Mouse (Mus musculus) liver, embryonic 14.5 days (tissue): Measurements from ENCODE around the gene Lin52. TPM values are rescaled to one million over a fixed set of nuclear protein-coding genes. Genes with fewer than 3 reads are reported as not detected.

Experiments
- ATAC-seq: fragments of 200-750 bp; cut with Nextera tagmentation; 2 replicates; pipeline ENCODE4 v1.8.0; 2017; ENCODE audit warnings: moderate number of reproducible peaks, mild to moderate bottlenecking, moderate library complexity; ENCODE audit not compliant: insufficient read depth
- DNase-seq, 3 experiments: peaks; one replicate each; pipeline ENCODE4 v3.0.0-alpha.2; 2012 to 2013; ENCODE audit warnings: low read depth in 3 of 3, low spot score in 3 of 3
- H3K27ac ChIP-seq: fragments of 300-500 bp; sonication (generic); 2 replicates; pipeline ENCODE4 v1.5.1; 2014; ENCODE audit warnings: moderate library complexity, mild to moderate bottlenecking, control low read depth, inconsistent platforms
- H3K27me3 ChIP-seq: fragments of 300-500 bp; sonication (generic); 2 replicates; pipeline ENCODE4 v1.6.1; 2014; ENCODE audit warnings: mild to moderate bottlenecking, low read length, moderate library complexity; ENCODE audit not compliant: control insufficient read depth, insufficient read depth
- H3K36me3 ChIP-seq: fragments of 300-500 bp; sonication (generic); replicated peaks from 2 replicates; pipeline ENCODE4 v1.6.1; 2014; ENCODE audit warnings: low read depth; ENCODE audit not compliant: control insufficient read depth, insufficient read depth
- H3K4me1 ChIP-seq, 2 experiments: fragments of 200-500 bp in 1 of 2; fragments of 300-500 bp in 1 of 2; sonication (generic) in 1 of 2; replicated peaks; 2 replicates each; pipeline ENCODE4 v1.6.1; 2012 to 2014; ENCODE audit warnings: antibody characterized with exemption in 1 of 2, inconsistent platforms in 1 of 2, low read length in 1 of 2; ENCODE audit not compliant: control insufficient read depth in 2 of 2, insufficient read depth in 2 of 2
- H3K4me2 ChIP-seq: fragments of 300-500 bp; sonication (generic); 2 replicates; pipeline ENCODE4 v1.6.1; 2014; ENCODE audit warnings: low read depth, mild to moderate bottlenecking, control low read depth, moderate library complexity
- H3K4me3 ChIP-seq, 2 experiments: fragments of 200-500 bp in 1 of 2; fragments of 300-500 bp in 1 of 2; sonication (generic) in 1 of 2; 2 replicates each; pipeline ENCODE4 v1.5.1; 2012 to 2014; ENCODE audit warnings: low read depth in 2 of 2, low read length in 2 of 2, mild to moderate bottlenecking in 2 of 2, control low read depth in 1 of 2, inconsistent platforms in 1 of 2, moderate library complexity in 1 of 2; ENCODE audit not compliant: insufficient read depth in 1 of 2
- H3K9ac ChIP-seq: fragments of 300-500 bp; sonication (generic); replicated peaks from 2 replicates; pipeline ENCODE4 v1.6.1; 2014; ENCODE audit warnings: mild to moderate bottlenecking, control low read depth, moderate library complexity
- H3K9me3 ChIP-seq: fragments of 300-500 bp; sonication (generic); 2 replicates; pipeline ENCODE4 v1.6.1; 2016; ENCODE audit warnings: low read length, mixed read lengths; ENCODE audit not compliant: control insufficient read depth
- CTCF ChIP-seq: IDR thresholded peaks from 2 replicates; pipeline ENCODE4 v1.5.1; 2016; ENCODE audit warnings: antibody characterized with exemption, low read depth, control low read depth
- EP300 ChIP-seq: IDR thresholded peaks from 2 replicates; pipeline ENCODE4 v1.6.1; 2016; ENCODE audit warnings: antibody characterized with exemption, low read depth
- WGBS: fragments of 180-500 bp; shearing (Covaris S2); extraction: QIAGEN DNeasy Blood & Tissue Kit; methylation state at CpG from one replicate; pipeline ENCODE4 v1.1.7; 2014; ENCODE audit not compliant: insufficient replicate concordance; 5-methylcytosine and 5-hydroxymethylcytosine counted together
- polyA plus RNA-seq, 2 experiments: library from polyadenylated mRNA; depleted of rRNA in 1 of 2; stranded (reverse) in 1 of 2; unstranded in 1 of 2; fragments of >200 nt; fragmentation: Nextera tagmentation in 1 of 2; extraction: Ambion mirVana in 1 of 2; gene quantifications; 2 replicates each; pipeline versions ENCODE4 v1.2.1 to v1.2.3; 2012 to 2014

Lin52 gene
- polyA plus RNA-seq, 2 experiments: 7.4 to 10.4 TPM

DNA sequence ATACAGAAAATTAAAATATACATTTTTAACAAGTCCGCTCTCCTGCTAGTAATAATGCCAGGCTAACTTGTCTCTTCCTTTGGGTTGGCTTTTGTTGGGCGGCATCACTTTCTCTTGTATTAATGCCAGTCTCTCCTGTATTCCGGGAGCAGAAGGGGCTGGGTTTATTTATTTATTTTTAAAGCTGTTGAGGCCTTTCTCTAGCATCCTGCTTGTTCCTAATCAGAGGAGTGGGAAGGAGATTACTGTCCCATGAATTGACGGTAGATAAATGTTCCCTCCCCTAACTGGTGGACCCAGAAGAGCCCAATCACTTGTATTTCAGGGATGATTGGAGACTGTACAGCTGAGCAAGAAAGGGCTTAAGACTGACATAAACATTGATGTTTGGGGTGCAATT lies 50.1 kb downstream of the Lin52 start:
- Histone ChIP-seq H3K9me3 (no peaks in the 10 kb centered on the region), H3K27me3 (no peaks in the 10 kb centered on the region), H3K4me1 (peaks cover 0 to 5% of the 10 kb centered on the region in 2 experiments; a peak in 1 of 4 replicates), H3K9ac (no peak overlapping the region), H3K4me3 (no peak overlapping the region), H3K27ac (no peak overlapping the region), H3K4me2 (no peak overlapping the region), H3K36me3 (no peaks in the 10 kb centered on the region)
- TF ChIP-seq EP300 (no peak), CTCF (no peak)
- no peak for DNase-seq
- 70% methylated on average over 4 of the region's 4 CpGs for WGBS
- no peak for ATAC-seq

- H3K27ac ChIP-seq: no peak overlapping the region
- no peak for DNase-seq
- no peak for ATAC-seq
- H3K9me3 ChIP-seq: no peaks in the 10 kb centered on the region
- TF ChIP-seq CTCF (no peak), EP300 (no peak)
- no peak overlapping the region for H3K4me3 ChIP-seq
- no peaks in the 10 kb centered on the region for H3K36me3 ChIP-seq
- no peak overlapping the region for H3K4me2 ChIP-seq
- no peaks in the 10 kb centered on the region for H3K27me3 ChIP-seq
- H3K4me1 ChIP-seq: no peaks in the 10 kb centered on the region
- WGBS: 77% methylated on average over 4 of the region's 4 CpGs
- no peak overlapping the region for H3K9ac ChIP-seq
Measured at GRCm38 (mm10) chr12:84506856-84507255, 55.6 kb downstream of the Lin52 start.

GRCm38 (mm10) chr12:84512016-84512415 lies 60.8 kb downstream of the Lin52 start:
- H3K27me3 ChIP-seq: no peaks in the 10 kb centered on the region
- no peak for ATAC-seq
- DNase-seq: no peak
- H3K9ac ChIP-seq: no peak overlapping the region
- WGBS: 69% methylated on average over 3 of the region's 3 CpGs
- H3K9me3 ChIP-seq: no peaks in the 10 kb centered on the region
- no peaks in the 10 kb centered on the region for H3K36me3 ChIP-seq
- no peak overlapping the region for H3K4me3 ChIP-seq
- H3K27ac ChIP-seq: no peak overlapping the region
- H3K4me2 ChIP-seq: no peak overlapping the region
- peaks cover 0 to 4% of the 10 kb centered on the region in 2 experiments; a peak in 2 of 4 replicates for H3K4me1 ChIP-seq
- TF ChIP-seq CTCF: no peak
- no peak for TF ChIP-seq EP300

- Histone ChIP-seq H3K27me3 (no peaks in the 10 kb centered on the region), H3K36me3 (no peaks in the 10 kb centered on the region), H3K4me3 (no peak overlapping the region), H3K4me2 (no peak overlapping the region), H3K9ac (no peak overlapping the region), H3K27ac (no peak overlapping the region), H3K9me3 (no peaks in the 10 kb centered on the region), H3K4me1 (peaks cover 0 to 18% of the 10 kb centered on the region in 2 experiments; a peak in 3 of 4 replicates)
- ATAC-seq (no peak), DNase-seq (no peak)
- TF ChIP-seq EP300 (no peak), CTCF (no peak)
- WGBS: 51% methylated on average over 4 of the region's 4 CpGs
Measured at GRCm38 (mm10) chr12:84515486-84515885, 64.3 kb downstream of the Lin52 start.

GRCm38 (mm10) chr12:84516642-84517041 lies 65.4 kb downstream of the Lin52 start:
- peak in 1 of 3 experiments; percentile 10 for DNase-seq
- H3K36me3 ChIP-seq: no peaks in the 10 kb centered on the region

More at GRCm38 (mm10) chr12:84516642-84517041, 65.4 kb downstream of the Lin52 start:
- H3K27me3 ChIP-seq: no peaks in the 10 kb centered on the region
- H3K9ac ChIP-seq: no peak overlapping the region
- H3K27ac ChIP-seq: no peak overlapping the region
- 93% methylated on average over 1 of the region's 1 CpGs for WGBS
- peaks cover 0 to 18% of the 10 kb centered on the region in 2 experiments; a peak in 3 of 4 replicates for H3K4me1 ChIP-seq
- no peak overlapping the region for H3K4me2 ChIP-seq
- ATAC-seq: no peak
- H3K4me3 ChIP-seq: no peak overlapping the region
- no peaks in the 10 kb centered on the region for H3K9me3 ChIP-seq
- peak; percentile 50 for TF ChIP-seq CTCF
- no peak for TF ChIP-seq EP300
